Mouse (Mus musculus): Measurements from ENCODE around the gene Nfasc.

DNA sequence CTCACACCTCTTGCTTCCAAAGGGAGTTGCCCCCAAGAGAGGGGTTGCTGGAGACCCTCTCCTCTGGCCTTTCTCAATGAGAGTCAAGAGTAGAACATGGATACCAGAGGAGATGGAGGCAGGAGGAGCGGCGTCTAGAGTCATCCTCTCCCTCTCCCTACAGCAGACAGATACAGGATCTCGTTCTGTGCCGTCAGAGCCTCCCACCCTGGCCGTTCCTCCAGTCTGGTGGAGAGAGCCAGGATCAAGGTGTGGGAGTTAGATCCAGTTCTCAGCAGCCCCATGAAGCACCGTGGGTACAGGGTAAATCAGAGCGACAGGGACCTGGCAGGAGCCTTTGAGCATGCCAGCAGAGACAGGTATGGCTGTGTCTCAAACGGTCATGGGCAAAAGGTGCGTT is 209.1 kb downstream of the Nfasc start:
- TF ChIP-seq TBP (conservative IDR thresholded peaks at IDR 0.05; ENCODE audit: low read depth, low read length) (no peak), MEF2A (IDR thresholded peaks at IDR 0.05; ENCODE audit: borderline replicate concordance, low read depth, low read length) (no peak), GABPA (IDR thresholded peaks at IDR 0.05; ENCODE audit: insufficient replicate concordance, low read depth, low read length) (no peak), USF1 (IDR thresholded peaks at IDR 0.05; ENCODE audit: low read depth, low read length) (no peak)
